Mouse (Mus musculus) embryonic fibroblast, embryonic 13.5 days (primary cell): ENCODE measurements around the gene Zscan10.

Experiments
- CTCF ChIP-seq: IDR thresholded peaks from 2 replicates; pipeline ENCODE4 v1.5.1; 2011; ENCODE audit warnings: mild to moderate bottlenecking, control low read depth, low read length, moderate library complexity, borderline replicate concordance; ENCODE audit not compliant: insufficient read depth
- POLR2A ChIP-seq: IDR thresholded peaks from 2 replicates; pipeline ENCODE4 v1.6.1; 2011; ENCODE audit warnings: low read depth, mild to moderate bottlenecking, control low read depth, low read length, moderate library complexity

- TF ChIP-seq CTCF (no peak), POLR2A (no peak)
Measured at GRCm38 (mm10) chr17:23584786-23585185, 15.9 kb upstream of the Zscan10 start.
